Mouse (Mus musculus) bone marrow, adult 2 months (tissue): ENCODE results near the gene Lca5.

Experiments used
- CTCF ChIP-seq: fragments of 200-500 bp; IDR thresholded peaks from 2 replicates; pipeline ENCODE4 v1.5.1; 2011; ENCODE audit warnings: low read length, control low read depth; ENCODE audit not compliant: control insufficient read depth, insufficient read depth
- POLR2A ChIP-seq: fragments of 200-500 bp; IDR thresholded peaks from 2 replicates; pipeline ENCODE4 v1.6.1; 2011; ENCODE audit warnings: low read depth, mild to moderate bottlenecking, control low read depth, low read length, borderline replicate concordance; ENCODE audit not compliant: control insufficient read depth

GRCm38 (mm10) chr9:83488491-83489210 lies 47.7 kb upstream of the Lca5 start:
- TF ChIP-seq POLR2A, result no peak
- TF ChIP-seq CTCF, result no peak
